Mouse (Mus musculus): ENCODE measurements around the gene Prpf38b.

Prpf38b gene

GRCm38 (mm10) chr3:108860786-108861185, 50.7 kb downstream of the Prpf38b start:
- DNase-seq (ENCODE audit: low spot score in 2 of 2), result no peak

GRCm38 (mm10) chr3:108858231-108858770, 53.2 kb downstream of the Prpf38b start:
- no peak for DNase-seq (ENCODE audit: low spot score in 2 of 2)

GRCm38 (mm10) chr3:108857714-108858113, 53.8 kb downstream of the Prpf38b start:
- DNase-seq (ENCODE audit: low spot score in 2 of 2), result no peak

- no peak for DNase-seq (ENCODE audit: low spot score in 2 of 2)
Observed at GRCm38 (mm10) chr3:108857124-108857470, 54.4 kb downstream of the Prpf38b start.

GRCm38 (mm10) chr3:108856386-108857123, 55.0 kb downstream of the Prpf38b start:
- DNase-seq (ENCODE audit: low spot score in 2 of 2), result peak; percentile 32 to 42

GRCm38 (mm10) chr3:108855864-108856263, 55.7 kb downstream of the Prpf38b start:
- DNase-seq (ENCODE audit: low spot score in 2 of 2), result no peak

- no peak for DNase-seq (ENCODE audit: low spot score in 2 of 2)
Observed at GRCm38 (mm10) chr3:108855371-108855770, 56.2 kb downstream of the Prpf38b start.

GRCm38 (mm10) chr3:108853266-108853665, 58.3 kb downstream of the Prpf38b start:
- no peak for DNase-seq (ENCODE audit: low spot score in 2 of 2)
